Mouse (Mus musculus) layer of hippocampus, adult 2 months (tissue): ENCODE results near the gene Ubl7. TPM values are rescaled to one million over a fixed set of nuclear protein-coding genes. Genes with fewer than 3 reads are reported as not detected.
A peak's percentile ranks its signal among the peaks of the same experiment; 100 is the strongest.

Source experiments
- DNase-seq, 2 experiments: peaks; one replicate each; pipeline ENCODE4 v3.0.0; 2022; ENCODE audit warnings: low spot score in 2 of 2
- H3K27ac ChIP-seq: fragments of 200-600 bp; 2 replicates; pipeline ENCODE4 v1.8.1; 2022
- H3K4me3 ChIP-seq: fragments of 200-600 bp; 2 replicates; pipeline ENCODE4 v1.8.1; 2022; ENCODE audit warnings: mild to moderate bottlenecking
- CTCF ChIP-seq: fragments of 200-600 bp; conservative IDR thresholded peaks from 2 replicates; pipeline ENCODE4 v1.8.1; 2022; ENCODE audit warnings: antibody characterized with exemption, mild to moderate bottlenecking, moderate library complexity
- total RNA-seq, 2 experiments: library from RNA; stranded (reverse); gene quantifications; 2 replicates each; pipeline ENCODE4 v1.2.3; 2021

The Ubl7 gene
- total RNA-seq, 2 experiments from 2014 or later: 98.5 to 98.7 TPM

DNA sequence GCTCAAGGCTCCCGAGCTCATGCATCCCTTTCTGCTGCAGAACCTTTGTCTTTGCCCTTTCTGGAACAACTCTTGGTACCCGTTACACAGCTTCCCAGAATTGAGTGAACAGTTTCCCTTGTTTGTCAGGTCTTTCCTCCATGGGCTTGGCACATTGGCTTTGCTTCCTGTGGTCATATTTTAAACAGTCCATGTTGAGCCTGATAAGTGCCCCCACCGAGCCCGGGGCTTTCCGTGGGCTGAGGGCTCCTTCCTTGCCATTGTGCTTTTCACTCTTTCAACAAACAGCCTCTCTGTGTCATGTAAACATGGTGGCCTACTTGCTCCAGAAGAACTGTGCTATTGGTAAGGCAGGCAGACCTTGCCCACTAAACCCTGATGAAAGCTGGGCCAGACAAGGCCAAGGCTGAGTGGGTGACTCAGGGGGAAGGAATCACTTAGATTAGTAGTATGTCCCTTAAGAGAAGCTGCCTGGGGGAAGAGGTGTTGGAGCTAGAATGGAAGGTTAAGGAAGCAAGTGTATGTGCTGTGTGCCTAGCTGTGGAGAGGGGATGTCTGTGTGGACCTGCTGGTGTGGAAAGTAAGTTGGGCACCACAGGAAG, 20.5 kb downstream of the Ubl7 start:
- DNase-seq: no peak
- no peak for TF ChIP-seq CTCF
- Histone ChIP-seq H3K27ac (peak overlapping the region; percentile 67), H3K4me3 (no peak overlapping the region)

DNA sequence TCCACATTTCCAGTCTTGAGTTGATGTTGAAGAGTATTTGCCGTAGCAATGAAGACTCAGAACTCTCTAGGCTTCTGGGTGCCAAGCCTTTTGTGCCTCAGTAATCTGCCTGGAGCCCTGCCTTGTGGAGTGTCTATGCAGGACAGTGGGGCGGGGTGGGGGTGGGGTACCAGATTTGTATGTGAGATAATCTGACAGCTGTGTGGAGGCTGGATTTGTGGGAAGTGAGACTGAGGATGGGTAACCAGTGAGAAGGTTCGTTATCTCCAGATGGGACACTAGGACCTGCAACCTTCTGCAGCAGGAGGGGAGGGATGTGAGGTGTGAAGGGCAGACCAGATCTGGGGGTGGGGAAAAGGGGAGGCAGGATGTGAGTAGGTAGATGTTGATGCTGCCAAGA, 21.5 kb downstream of the Ubl7 start:
- TF ChIP-seq CTCF: no peak
- no peak for DNase-seq
- no peak overlapping the region for H3K4me3 ChIP-seq
- H3K27ac ChIP-seq: peak overlapping the region; percentile 82

DNA sequence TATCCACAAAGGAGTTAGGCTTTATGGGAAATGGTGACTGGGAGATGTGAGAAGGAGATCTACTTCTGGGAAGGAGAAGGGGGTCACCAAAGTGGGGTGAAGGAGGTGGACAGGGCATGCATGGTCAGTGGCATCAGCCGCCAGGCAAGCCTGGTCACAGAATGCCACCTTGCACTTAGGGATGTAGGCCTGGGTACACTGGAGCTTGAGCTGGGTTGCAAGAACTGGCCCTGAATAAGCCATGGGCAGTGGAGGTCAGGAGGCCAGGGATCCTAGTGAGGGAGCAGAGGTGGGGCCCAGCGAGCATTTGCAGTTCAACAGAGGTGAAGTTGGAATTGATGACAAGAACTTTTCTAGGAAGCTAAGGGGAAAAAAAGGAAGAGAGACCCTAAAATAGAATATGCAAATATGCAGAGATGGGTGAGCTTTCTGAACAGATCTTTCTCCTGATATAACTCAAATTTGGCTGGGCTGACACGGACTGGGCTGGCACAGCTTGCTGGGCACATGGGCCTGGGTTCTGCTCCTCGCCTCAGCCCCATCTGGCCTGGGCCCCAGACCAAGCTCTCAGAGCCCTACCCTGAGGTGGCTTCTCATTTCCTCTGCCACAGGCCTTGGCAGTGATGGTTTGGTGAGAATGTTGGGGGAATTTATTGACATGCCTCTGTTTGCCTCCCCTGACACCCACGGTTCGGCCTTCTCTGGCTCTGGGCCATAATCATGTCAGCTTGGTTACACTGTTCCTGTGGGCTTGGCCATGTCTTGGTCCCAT, 22.2 kb downstream of the Ubl7 start:
- no peak for TF ChIP-seq CTCF
- DNase-seq: peak; percentile 74 to 79
- peak overlapping the region; percentile 82 for H3K27ac ChIP-seq
- H3K4me3 ChIP-seq: no peak overlapping the region

DNA sequence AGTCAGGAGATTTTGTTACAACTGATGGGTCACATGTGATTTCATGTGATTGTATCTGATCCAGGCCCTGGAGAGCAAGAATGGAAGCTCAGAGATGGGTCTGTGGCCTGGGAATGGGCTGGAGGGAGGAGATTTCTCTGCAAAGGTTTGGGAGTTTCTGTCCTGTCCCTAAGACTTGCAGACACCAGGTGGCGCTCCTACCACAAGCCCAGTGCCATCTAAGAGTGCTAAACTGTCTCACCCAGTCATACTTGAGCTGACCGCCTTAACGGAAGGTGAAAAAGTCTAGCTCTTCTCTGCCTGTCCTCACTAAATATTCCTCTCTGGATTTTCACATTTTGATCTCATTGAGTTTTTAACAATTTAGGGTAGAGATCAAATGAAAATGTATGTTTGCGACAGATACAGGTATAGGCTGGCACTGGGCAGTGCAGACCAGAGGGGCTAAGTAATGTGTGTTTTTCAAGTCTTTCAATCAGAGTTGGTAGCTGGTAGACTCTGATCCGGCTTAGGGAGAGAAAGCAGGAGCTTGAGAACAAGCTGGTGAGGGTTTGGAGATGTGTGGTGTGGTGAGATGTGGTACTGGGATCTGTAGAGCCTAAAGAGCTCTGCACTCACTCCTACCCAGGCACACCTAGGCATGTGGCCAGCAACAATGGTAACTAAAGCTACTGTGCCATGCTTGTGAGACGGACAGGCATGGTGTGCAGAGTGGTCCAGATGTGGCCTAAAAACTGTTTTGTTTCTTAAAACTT, 25.1 kb downstream of the Ubl7 start:
- peak; percentile 83 to 88 for DNase-seq
- peak; percentile 97 for TF ChIP-seq CTCF
- no peak overlapping the region for H3K4me3 ChIP-seq

DNA sequence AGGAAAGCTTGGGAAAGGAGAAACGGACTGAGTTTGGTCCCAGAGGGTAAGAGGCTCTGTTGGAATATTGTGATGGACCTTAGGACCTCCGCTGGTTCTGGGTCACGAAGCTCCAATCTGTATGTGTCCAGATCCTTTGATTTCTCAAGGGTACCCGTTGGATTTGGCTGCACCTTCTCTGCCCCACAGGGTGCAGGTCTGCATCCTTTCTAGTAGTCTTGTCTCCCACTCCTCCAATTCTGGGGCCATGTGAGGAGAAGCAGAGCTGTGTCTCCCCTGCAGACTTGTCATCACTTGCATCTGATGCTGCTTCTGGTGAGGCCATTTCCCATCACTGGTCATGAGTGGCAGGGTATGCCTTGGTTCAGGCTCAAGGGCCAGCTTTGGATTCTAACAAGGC, 26.4 kb downstream of the Ubl7 start:
- Histone ChIP-seq H3K4me3 (no peak overlapping the region), H3K27ac (no peak overlapping the region)
- DNase-seq: no peak
- no peak for TF ChIP-seq CTCF

More for the DNA sequence above, 25.1 kb downstream of the Ubl7 start:
- H3K27ac ChIP-seq: no peak overlapping the region

DNA sequence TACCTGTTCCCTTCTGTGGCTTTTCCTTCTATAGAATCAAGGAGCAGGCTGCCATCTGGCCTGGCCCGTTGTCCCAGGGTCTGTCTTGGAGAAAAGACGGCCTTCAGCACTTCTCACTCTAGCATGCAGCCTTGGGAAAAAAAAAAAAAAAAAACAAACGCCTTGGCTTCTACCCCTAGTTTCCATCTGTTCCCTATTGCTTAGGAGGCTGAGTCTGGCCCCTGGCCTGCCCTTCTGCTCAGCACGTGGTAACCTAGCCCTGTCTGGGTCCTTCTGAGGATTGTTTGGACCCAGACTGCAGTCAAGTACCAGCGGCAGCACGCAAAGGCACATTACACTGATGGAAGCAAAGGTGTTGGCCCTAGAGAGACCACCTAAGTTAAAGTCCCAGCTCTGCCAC, 26.9 kb downstream of the Ubl7 start:
- Histone ChIP-seq H3K4me3 (no peak overlapping the region), H3K27ac (peak overlapping the region; percentile 94; the same call in 1 of the 2 replicates)
- no peak for TF ChIP-seq CTCF
- DNase-seq: no peak

DNA sequence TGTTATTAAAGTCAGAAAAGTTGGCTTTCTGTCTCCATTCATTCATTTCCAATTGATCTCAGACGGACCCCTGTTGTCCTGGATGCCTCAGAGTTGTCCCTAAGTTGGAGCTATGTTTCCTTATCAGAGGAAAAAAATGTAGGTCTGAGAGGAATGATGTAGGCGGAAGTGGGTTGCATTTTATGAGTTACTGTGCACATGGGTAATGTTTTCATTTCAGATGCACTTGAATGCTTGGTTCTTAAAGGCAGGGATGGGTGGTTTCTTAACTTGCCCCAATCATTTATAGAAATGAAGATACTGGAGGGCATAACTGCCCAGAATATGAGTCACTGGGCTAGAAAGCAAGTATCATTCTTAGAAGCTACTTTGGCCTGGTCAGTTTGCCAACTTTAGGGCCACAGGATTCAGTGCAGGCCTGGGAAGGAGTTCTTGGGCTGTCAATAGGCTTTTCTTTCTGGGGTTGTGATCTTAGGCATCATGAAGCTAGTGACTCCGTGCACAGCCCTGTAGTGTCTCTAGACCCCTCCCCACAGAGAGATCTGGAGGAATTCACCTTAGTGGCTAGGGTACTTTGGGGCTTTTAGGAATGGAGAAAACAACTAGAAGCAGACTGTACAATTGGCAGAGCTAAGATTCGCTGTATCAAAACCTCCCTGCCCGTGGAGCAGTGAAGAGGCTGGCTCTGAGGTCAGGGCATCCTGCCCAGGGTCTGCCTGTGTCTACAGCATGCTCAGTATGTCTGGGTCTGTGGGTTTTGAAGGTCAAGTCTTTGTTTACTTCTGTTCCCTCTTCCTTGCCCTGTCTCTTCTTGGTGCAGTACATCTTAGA, 27.7 kb downstream of the Ubl7 start:
- DNase-seq: no peak
- TF ChIP-seq CTCF: no peak
- H3K27ac ChIP-seq: peak overlapping the region; percentile 94
- peak overlapping the region; percentile 95 for H3K4me3 ChIP-seq

DNA sequence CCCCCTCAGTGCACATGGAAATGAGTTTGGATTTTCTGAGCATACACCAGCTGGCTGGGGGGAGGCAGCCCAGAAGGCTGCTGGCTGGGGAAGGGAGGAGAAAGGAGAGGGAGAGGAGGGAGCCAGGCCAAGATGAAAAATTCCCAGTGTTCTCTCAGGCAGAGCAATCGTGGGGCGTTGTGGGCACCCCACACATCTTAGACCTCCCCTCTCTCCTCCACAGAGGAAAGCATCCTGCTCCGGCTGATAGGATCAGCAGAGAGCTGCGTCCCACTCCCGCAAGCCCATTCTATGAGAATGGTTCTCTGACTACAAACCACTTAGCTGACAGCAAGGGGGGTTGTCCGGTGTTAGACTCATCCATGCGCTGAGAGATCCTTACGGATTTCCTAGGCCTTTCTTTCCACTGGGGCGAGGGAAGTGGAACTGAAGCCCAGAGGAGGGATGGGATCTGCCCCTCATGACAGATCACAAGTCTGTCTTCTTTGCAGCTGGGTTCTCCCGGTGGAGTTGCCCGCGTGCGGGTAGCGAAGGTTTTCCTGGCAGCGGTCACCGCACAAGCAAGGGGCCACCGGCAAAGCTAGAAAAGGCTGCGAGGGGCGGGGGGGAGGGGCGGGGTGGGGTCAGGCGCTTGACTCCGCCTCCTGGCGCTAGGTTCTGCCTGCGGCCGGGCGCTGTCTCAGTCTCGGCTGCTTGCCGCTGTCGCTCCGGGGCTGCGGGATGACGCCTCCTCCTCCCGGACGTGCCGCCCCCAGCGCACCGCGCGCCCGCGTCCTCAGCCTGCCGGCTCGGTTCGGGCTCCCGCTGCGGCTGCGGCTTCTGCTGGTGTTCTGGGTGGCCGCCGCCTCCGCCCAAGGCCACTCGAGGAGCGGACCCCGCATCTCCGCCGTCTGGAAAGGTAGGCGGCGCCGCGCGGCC, 28.9 kb downstream of the Ubl7 start, which contains the start of gene Sema7a:
TSS of gene Sema7a (plus strand) at position 682 of the 918 bp plus-strand sequence.
- TF ChIP-seq CTCF: 0 out of 2 replicates have a peak, but pooled peaks have one; percentile 5
- peak; percentile 79 to 82 for DNase-seq
- Histone ChIP-seq H3K27ac (peak within 1 kb of the TSS; percentile 94), H3K4me3 (peak within 1 kb of the TSS; percentile 95)

DNA sequence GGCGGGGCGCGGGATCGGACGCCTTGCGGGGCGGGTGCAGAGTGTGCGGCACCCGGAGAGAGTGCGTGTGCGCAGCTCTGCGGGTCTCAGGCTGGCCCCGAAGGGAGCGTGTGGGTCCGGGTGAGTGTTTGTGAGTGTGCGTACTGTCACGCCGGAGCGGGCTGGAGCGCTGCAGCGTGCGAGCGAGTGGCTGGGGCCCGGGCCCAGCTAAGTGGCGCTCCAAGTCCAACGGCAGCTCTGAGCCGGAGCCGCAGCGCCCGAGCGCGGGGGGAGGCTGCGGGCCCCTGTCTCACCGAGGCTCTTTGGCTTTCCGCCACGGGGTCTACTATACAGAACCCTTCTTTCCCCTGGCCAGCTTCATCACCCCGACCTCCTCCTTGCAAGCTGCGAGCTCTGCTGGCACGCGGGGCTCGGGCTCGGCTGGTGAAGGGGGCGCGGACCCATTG, 29.6 kb downstream of the Ubl7 start:
- H3K4me3 ChIP-seq: peak overlapping the region; percentile 95
- H3K27ac ChIP-seq: peak overlapping the region; percentile 94
- peak in 1 of 2 experiments; percentile 39 for DNase-seq
- TF ChIP-seq CTCF: no peak

DNA sequence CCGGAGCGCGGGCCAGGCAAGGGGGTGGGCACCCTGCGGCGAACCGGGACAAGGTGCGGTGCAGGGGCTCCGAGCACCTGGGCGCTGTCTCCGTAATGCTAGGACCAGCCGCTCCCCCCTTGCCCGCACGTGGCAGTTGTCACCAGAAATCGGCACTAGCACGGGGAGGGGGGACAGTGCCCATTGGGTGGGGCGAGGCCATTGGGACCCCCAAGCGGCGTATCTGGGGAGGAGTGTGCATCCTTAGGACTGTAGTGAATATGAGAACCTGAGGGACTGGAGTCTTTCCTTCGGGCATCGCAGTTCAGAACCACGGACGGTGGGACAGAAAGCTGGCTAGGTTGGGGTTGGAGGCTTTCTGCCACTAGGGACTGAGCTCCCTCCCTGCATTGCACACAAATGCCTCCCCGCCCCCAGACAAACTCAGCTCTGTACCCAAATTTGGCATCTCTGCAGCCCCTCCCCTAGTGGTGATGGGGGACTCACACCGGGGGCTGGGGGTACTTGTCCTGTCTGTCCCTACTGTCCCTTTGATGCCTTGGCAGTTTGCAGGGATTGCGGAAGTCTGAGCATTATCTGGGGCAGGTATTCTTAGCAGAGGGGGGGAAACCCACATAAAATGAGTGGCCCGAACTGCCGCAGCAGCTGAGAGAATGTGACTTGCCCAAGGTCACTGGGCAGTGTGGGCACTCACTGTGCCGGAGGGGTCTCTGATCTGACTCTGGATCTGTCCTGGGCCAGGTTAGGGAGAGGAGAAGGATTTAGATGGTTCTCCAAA, 30.3 kb downstream of the Ubl7 start:
- TF ChIP-seq CTCF: peak; percentile 60
- H3K4me3 ChIP-seq: peak overlapping the region; percentile 95
- peak overlapping the region; percentile 94 for H3K27ac ChIP-seq
- DNase-seq: no peak

DNA sequence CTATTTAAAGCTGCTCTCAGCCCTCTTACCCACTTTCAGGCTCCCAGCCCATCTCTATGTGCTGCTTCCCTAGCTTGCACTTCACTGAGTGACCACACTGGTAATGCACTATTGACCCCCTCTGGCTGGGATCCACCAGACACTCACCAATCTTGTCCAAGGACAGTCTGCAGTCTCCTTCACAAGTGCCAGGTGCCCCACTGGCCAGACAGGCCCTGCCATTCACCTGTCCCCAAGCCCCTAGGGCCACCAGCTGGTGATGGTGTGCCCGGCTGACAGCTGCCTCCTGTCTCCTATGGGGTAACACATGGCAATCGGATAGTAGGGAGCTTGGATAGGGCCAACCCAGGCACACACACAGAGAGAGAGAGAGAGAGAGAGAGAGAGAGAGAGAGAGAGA, 31.3 kb downstream of the Ubl7 start:
- Histone ChIP-seq H3K4me3 (peak overlapping the region; percentile 95), H3K27ac (peak overlapping the region; percentile 94)
- no peak for DNase-seq
- TF ChIP-seq CTCF: no peak; the same call in 1 of the 2 replicates
